Mouse (Mus musculus) midbrain, embryonic 11.5 days (tissue): ENCODE data around the gene Izumo1r. TPM values are rescaled to one million over a fixed set of nuclear protein-coding genes. Genes with fewer than 3 reads are reported as not detected.

Experiments
- ATAC-seq: fragments of 200-750 bp; cut with Nextera tagmentation; 2 replicates; pipeline ENCODE4 v1.8.0; 2017; ENCODE audit warnings: moderate TSS enrichment, moderate library complexity; ENCODE audit not compliant: low FRiP score
- DNase-seq: peaks from one replicate; pipeline ENCODE4 v3.0.0; 2015; ENCODE audit warnings: low spot score; ENCODE audit errors: missing footprints
- H3K27ac ChIP-seq: fragments of 300-500 bp; sonication (generic); 2 replicates; pipeline ENCODE4 v1.5.1; 2014; ENCODE audit warnings: low read depth, low read length
- H3K27me3 ChIP-seq: fragments of 300-500 bp; sonication (generic); 2 replicates; pipeline ENCODE4 v1.6.1; 2014; ENCODE audit warnings: mild to moderate bottlenecking, low read length, moderate library complexity, mixed read lengths; ENCODE audit not compliant: control insufficient read depth, insufficient read depth
- H3K36me3 ChIP-seq: fragments of 300-500 bp; sonication (generic); 2 replicates; pipeline ENCODE4 v1.6.1; 2014; ENCODE audit warnings: mild to moderate bottlenecking, low read length, moderate library complexity, mixed read lengths; ENCODE audit not compliant: control insufficient read depth, insufficient read depth
- H3K4me1 ChIP-seq: fragments of 300-500 bp; sonication (generic); 2 replicates; pipeline ENCODE4 v1.6.1; 2014; ENCODE audit warnings: low read length; ENCODE audit not compliant: control insufficient read depth, insufficient read depth
- H3K4me2 ChIP-seq: fragments of 300-500 bp; sonication (generic); 2 replicates; pipeline ENCODE4 v1.6.1; 2014; ENCODE audit warnings: mild to moderate bottlenecking, moderate library complexity
- H3K4me3 ChIP-seq: fragments of 300-500 bp; sonication (generic); 2 replicates; pipeline ENCODE4 v1.5.1; 2014; ENCODE audit warnings: low read depth, low read length
- H3K9ac ChIP-seq: fragments of 300-500 bp; sonication (generic); 2 replicates; pipeline ENCODE4 v1.6.1; 2014; ENCODE audit warnings: low read length
- H3K9me3 ChIP-seq: fragments of 300-500 bp; sonication (generic); 2 replicates; pipeline ENCODE4 v1.6.1; 2016; ENCODE audit warnings: low read length; ENCODE audit not compliant: control insufficient read depth
- WGBS: fragments of 180-500 bp; shearing (Covaris S2); extraction: QIAGEN DNeasy Blood & Tissue Kit; methylation state at CpG from one replicate; pipeline ENCODE4 v1.1.7; 2014; 5-methylcytosine and 5-hydroxymethylcytosine counted together
- polyA plus RNA-seq: library from polyadenylated mRNA; unstranded; fragments of >200 nt; fragmentation: Nextera tagmentation; extraction: Ambion mirVana; gene quantifications from 2 replicates; pipeline ENCODE4 v1.2.1, GENCODE M21; 2014

The Izumo1r gene
- polyA plus RNA-seq, 1 experiment from 2014 or later: not detected

DNA sequence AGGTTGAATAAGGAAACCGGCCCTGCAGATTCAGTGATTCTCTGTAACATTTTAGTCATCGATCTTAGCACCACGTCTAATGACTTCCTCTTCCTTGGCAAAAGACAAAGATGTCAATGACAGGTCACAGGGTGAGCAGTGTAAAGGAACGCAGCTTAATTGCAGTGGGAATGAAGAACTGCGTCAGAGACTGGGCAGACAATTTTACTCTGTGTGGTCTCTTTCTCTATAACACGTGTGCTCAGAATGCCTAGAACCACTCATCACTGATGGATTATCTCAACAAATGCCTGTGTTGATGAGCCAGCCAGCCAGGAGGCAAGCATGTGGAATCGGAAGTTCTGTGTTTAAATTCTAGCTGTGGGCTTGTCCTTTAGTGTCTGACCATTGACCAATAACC, 28.2 kb upstream of the Izumo1r start:
- Histone ChIP-seq H3K36me3 (no peaks in the 10 kb centered on the region), H3K9ac (no peak overlapping the region), H3K4me2 (no peak overlapping the region), H3K4me1 (no peaks in the 10 kb centered on the region), H3K27ac (no peak overlapping the region), H3K4me3 (no peak overlapping the region), H3K9me3 (no peaks in the 10 kb centered on the region), H3K27me3 (no peaks in the 10 kb centered on the region)
- WGBS: 75% methylated on average over 7 of the region's 7 CpGs
- DNase-seq: no peak
- no peak for ATAC-seq

DNA sequence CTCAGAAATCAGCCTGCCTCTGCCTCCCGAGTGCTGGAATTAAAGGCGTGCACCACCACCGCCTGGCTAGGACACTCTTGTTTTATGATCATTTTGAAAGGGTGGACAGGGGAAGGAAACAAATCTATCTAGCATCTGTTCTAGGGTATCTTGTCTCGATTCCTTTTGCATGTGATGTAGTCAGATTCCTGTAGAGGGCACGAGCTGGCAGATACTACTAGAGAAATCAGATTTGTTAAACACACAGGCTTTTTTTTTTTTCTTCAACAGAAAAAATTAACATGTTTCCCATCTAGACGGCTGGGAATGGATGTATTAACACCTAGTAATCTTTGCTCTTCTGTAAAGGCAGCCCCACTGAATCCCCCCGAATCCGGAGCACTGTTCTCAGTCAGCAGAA, 27.5 kb upstream of the Izumo1r start:
- Histone ChIP-seq H3K36me3 (no peaks in the 10 kb centered on the region), H3K27me3 (no peaks in the 10 kb centered on the region), H3K9me3 (no peaks in the 10 kb centered on the region), H3K9ac (no peak overlapping the region), H3K4me1 (no peaks in the 10 kb centered on the region), H3K4me2 (no peak overlapping the region), H3K4me3 (no peak overlapping the region), H3K27ac (no peak overlapping the region)
- ATAC-seq: no peak
- no peak for DNase-seq
- 86% methylated on average over 8 of the region's 8 CpGs for WGBS

DNA sequence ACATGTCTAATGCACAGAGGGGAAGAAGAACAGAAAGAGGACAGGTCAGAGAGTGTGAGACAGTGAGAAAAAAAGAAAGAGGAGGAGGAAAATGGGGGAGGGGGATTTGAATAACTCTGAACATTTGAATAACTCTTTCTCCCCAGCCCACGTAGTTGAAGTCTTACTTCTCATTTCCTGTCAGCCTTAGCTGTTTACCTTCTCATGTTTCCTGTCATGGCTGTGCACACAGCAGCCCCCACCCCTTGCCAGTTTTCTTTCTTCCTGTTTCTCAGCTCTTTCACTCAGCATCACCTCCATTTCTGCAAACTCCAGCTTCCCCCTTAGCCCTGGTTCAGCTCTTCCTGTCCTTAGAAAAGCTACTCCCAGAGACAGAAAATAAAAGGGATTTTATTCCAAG, 22.8 kb upstream of the Izumo1r start:
- Histone ChIP-seq H3K27me3 (no peaks in the 10 kb centered on the region), H3K4me1 (no peaks in the 10 kb centered on the region), H3K4me3 (no peak overlapping the region), H3K36me3 (no peaks in the 10 kb centered on the region), H3K9me3 (no peaks in the 10 kb centered on the region), H3K4me2 (no peak overlapping the region), H3K27ac (no peak overlapping the region), H3K9ac (no peak overlapping the region)
- no peak for ATAC-seq
- WGBS: 53% methylated on average over 1 of the region's 1 CpGs
- DNase-seq: no peak

DNA sequence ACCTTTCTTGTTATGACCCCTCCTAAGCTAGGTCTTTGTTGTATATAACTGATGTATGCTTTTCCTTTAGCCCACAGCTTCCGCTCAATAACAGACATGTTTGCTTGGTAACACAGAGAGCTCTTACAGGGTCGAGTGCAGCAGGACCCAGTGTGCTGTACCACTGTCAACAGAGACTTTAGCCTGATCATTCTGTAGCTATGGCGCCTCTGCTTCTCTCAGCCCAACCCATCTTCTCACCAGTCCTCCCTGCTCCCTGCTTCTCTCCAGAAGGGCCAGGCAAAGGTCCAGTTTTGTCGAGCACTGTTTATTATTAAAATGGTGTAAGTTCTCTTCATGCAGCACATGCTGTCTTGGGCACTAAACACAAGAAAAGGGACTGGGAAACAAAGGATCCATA, 19.9 kb upstream of the Izumo1r start:
- Histone ChIP-seq H3K9me3 (no peaks in the 10 kb centered on the region), H3K4me2 (no peak overlapping the region), H3K4me3 (no peak overlapping the region), H3K27ac (no peak overlapping the region), H3K36me3 (no peaks in the 10 kb centered on the region), H3K9ac (no peak overlapping the region), H3K27me3 (no peaks in the 10 kb centered on the region), H3K4me1 (no peaks in the 10 kb centered on the region)
- ATAC-seq (no peak), DNase-seq (no peak)
- WGBS: 74% methylated on average over 4 of the region's 4 CpGs

DNA sequence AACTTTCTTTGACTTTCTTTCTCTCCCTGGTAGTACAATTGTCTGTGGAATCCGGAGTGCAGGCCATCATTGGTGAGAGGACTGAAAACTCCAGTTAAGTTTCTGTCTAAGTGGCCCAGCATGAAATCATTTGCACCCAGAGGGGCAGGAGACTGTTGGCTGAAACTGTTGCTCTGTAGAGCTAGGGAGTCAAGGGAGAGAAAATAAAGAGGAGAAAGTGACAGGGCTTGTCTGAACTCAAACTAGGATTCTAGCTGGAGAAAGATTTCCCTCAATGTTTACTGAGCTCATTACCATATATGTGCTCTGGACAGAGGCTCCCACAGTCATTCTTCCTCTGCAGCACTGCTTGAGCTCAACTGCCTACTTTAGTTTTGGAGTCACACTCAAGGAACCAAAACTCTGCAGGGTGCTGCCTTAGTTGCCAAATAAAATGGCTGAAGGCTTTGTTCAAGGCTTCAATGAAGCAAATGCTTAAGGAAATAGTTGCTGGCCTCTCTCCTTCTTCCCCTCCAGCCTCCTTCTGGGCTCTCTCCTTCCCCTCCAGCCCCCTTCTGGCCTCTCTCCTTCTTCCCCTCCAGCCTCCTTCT, 18.3 kb upstream of the Izumo1r start:
- Histone ChIP-seq H3K27me3 (no peaks in the 10 kb centered on the region), H3K4me3 (no peak overlapping the region), H3K27ac (no peak overlapping the region), H3K36me3 (no peaks in the 10 kb centered on the region), H3K9ac (no peak overlapping the region), H3K9me3 (no peaks in the 10 kb centered on the region), H3K4me1 (no peaks in the 10 kb centered on the region), H3K4me2 (no peak overlapping the region)
- DNase-seq: no peak
- no peak for ATAC-seq
- 28% methylated on average over 1 of the region's 1 CpGs for WGBS

DNA sequence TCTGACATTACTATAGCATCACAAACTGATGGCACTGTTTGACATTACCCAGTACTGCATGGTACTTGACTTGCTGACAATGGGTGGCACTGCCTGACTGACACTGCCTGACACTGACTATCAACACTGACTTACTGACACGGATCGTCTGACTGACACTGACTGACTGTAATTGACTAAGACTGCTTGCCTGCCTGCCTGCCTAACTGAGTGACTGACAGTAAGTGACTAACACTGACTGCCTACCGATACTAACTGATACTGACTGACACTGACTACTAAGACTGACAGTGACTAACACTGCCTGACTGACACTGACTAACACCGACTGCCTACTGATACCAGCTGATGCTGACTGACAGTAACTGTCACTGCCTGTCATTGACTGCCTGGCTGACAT, 17.5 kb upstream of the Izumo1r start:
- Histone ChIP-seq H3K27ac (no peak overlapping the region), H3K27me3 (no peaks in the 10 kb centered on the region), H3K4me1 (no peaks in the 10 kb centered on the region), H3K36me3 (no peaks in the 10 kb centered on the region), H3K4me2 (no peak overlapping the region), H3K4me3 (no peak overlapping the region), H3K9me3 (no peaks in the 10 kb centered on the region), H3K9ac (no peak overlapping the region)
- ATAC-seq (0 out of 2 replicates have a peak, but pooled peaks have one; percentile 35), DNase-seq (no peak)
- 66% methylated on average over 4 of the region's 4 CpGs for WGBS

DNA sequence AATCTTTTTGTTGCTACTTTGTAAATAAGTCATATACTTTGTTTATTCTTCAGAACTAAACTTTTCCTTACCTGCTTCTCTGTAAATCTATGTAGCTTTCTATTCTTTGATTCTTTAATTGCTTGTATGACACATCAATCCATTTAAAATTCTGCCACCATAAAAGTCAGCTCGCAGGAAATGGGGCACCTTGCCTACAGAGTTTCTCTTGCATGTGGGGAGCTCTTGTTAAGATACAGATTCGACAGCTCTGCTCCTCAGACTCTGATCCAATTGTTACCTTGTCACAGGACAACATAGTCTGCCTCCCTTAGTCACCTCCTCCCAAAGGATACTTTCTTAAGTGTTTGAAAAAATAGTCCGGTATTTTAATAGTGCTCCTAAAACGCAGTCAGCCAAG, 16.9 kb upstream of the Izumo1r start:
- 89% methylated on average over 4 of the region's 4 CpGs for WGBS
- no peak overlapping the region for H3K27ac ChIP-seq
- no peaks in the 10 kb centered on the region for H3K9me3 ChIP-seq
- no peak overlapping the region for H3K9ac ChIP-seq
- ATAC-seq (no peak), DNase-seq (no peak)
- H3K4me3 ChIP-seq: no peak overlapping the region
- H3K4me1 ChIP-seq: no peaks in the 10 kb centered on the region
- H3K27me3 ChIP-seq: no peaks in the 10 kb centered on the region
- no peak overlapping the region for H3K4me2 ChIP-seq
- no peaks in the 10 kb centered on the region for H3K36me3 ChIP-seq

DNA sequence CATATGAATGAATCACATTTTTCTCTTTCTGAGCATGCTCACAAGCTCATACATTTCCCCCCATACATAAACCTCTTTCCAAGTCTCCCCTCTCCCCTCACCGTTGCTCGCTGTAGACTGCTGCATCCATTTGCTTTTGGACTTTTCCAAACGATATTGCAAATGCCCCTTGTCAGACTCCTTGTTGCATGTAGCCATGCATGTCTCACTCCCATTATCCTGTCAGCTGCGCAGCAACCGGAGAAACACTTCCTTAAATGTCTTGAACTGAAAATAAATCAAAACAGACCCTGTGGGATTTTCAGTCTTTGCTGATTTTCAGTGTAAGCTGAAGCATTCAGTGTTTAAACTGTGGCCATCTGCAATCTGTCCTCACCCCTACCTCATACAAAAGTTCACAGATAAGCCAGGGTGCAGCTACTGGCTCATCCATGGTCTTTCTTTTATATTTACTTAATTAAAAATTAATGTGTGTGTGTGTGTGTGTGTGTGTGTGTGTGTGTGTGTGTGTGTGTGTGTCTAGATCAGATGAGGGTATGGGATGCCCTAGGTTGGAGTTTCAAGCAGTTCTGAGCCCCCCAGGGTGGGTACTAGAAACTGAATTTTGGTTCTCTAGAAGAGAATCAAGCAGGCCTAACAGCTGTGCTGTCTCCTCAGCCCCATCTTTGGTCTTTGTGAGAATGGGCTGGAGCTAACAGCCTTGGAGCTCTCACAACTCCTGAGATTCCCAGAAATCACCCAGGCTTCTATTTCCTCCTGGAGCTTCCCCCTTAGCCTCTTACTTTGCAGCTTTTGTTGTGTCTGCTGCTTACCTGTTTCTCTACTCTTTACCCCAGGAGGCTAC, 15.3 kb upstream of the Izumo1r start:
- no peak for DNase-seq
- no peak overlapping the region for H3K9ac ChIP-seq
- WGBS: 84% methylated on average over 5 of the region's 5 CpGs
- H3K27ac ChIP-seq: no peak overlapping the region
- no peaks in the 10 kb centered on the region for H3K27me3 ChIP-seq
- no peak for ATAC-seq
- no peak overlapping the region for H3K4me3 ChIP-seq
- no peaks in the 10 kb centered on the region for H3K4me1 ChIP-seq
- H3K36me3 ChIP-seq: no peaks in the 10 kb centered on the region
- no peaks in the 10 kb centered on the region for H3K9me3 ChIP-seq
- no peak overlapping the region for H3K4me2 ChIP-seq

DNA sequence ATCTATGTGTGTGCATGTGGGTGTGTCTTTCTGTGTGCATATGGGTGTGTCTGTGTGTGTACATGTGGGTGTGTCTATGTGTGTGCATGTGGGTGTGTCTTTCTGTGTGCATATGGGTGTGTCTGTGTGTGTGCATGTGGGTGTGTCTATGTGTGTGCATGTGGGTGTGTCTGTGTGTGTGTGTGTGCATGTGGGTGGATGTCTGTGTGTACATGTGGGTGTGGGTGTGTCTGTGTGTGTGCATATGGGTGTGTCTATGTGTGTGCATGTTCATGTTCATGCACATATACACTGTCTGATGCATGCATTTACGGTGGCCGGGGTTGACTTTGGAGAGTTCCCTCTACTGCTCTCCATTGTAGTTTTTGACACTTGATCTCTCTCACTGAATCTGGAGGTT, 13.9 kb upstream of the Izumo1r start:
- no peak overlapping the region for H3K9ac ChIP-seq
- ATAC-seq: no peak
- WGBS: 92% methylated on average over 2 of the region's 2 CpGs
- no peak overlapping the region for H3K4me2 ChIP-seq
- H3K36me3 ChIP-seq: no peaks in the 10 kb centered on the region
- no peaks in the 10 kb centered on the region for H3K27me3 ChIP-seq
- no peak overlapping the region for H3K27ac ChIP-seq
- no peaks in the 10 kb centered on the region for H3K4me1 ChIP-seq
- no peak for DNase-seq
- no peaks in the 10 kb centered on the region for H3K9me3 ChIP-seq
- no peak overlapping the region for H3K4me3 ChIP-seq
